Mouse (Mus musculus): ENCODE measurements at regions not wholly inside any gene's neighbourhood (a gene's known extent, or its start where the extent isn't known, plus 50 kb on each side); places are given as distances from the start of the nearest gene placed in this dataset.

- 61% methylated on average over 4 of the region's 4 CpGs for WGBS
- Histone ChIP-seq H3K4me2 (replicated peaks) (no peak overlapping the region), H3K27ac (no peak overlapping the region), H3K9me3 (no peaks in the 10 kb centered on the region), H3K4me1 (replicated peaks) (no peaks in the 10 kb centered on the region), H3K4me3 (replicated peaks) (no peak overlapping the region), H3K36me3 (no peaks in the 10 kb centered on the region), H3K9ac (no peak overlapping the region), H3K27me3 (replicated peaks) (no peaks in the 10 kb centered on the region)
- no peak for ATAC-seq
Measured at GRCm38 (mm10) chr1:169168033-169168432, 363.2 kb downstream of the Nuf2 start.

GRCm38 (mm10) chr1:169166041-169166850, 365.0 kb downstream of the Nuf2 start:
- Histone ChIP-seq H3K9ac (no peak overlapping the region), H3K4me1 (replicated peaks) (no peaks in the 10 kb centered on the region), H3K27me3 (replicated peaks) (no peaks in the 10 kb centered on the region), H3K36me3 (no peaks in the 10 kb centered on the region), H3K4me2 (replicated peaks) (no peak overlapping the region), H3K4me3 (replicated peaks) (no peak overlapping the region), H3K9me3 (no peaks in the 10 kb centered on the region), H3K27ac (no peak overlapping the region)
- ATAC-seq: no peak
- WGBS: 67% methylated on average over 5 of the region's 5 CpGs

- Histone ChIP-seq H3K4me3 (replicated peaks) (no peak overlapping the region), H3K36me3 (no peaks in the 10 kb centered on the region), H3K27me3 (replicated peaks) (no peaks in the 10 kb centered on the region), H3K27ac (no peak overlapping the region), H3K4me2 (replicated peaks) (no peak overlapping the region), H3K9me3 (no peaks in the 10 kb centered on the region), H3K4me1 (replicated peaks) (no peaks in the 10 kb centered on the region; the same call in 1 of the 2 replicates), H3K9ac (no peak overlapping the region)
- WGBS: 19% methylated on average over 6 of the region's 6 CpGs
- ATAC-seq: peak; percentile 79
Measured at GRCm38 (mm10) chr1:169160858-169161257, 370.4 kb downstream of the Nuf2 start.

- Histone ChIP-seq H3K27me3 (replicated peaks) (no peaks in the 10 kb centered on the region), H3K4me1 (replicated peaks) (no peaks in the 10 kb centered on the region; the same call in 1 of the 2 replicates), H3K9ac (no peak overlapping the region), H3K4me3 (replicated peaks) (no peak overlapping the region), H3K36me3 (no peaks in the 10 kb centered on the region), H3K27ac (no peak overlapping the region), H3K9me3 (no peaks in the 10 kb centered on the region), H3K4me2 (replicated peaks) (no peak overlapping the region)
- 66% methylated on average over 1 of the region's 1 CpGs for WGBS
- no peak for ATAC-seq
Measured at GRCm38 (mm10) chr1:169160220-169160619, 371.0 kb downstream of the Nuf2 start.

- no peaks in the 10 kb centered on the region for H3K27me3 ChIP-seq (replicated peaks)
- H3K4me3 ChIP-seq (replicated peaks): no peak overlapping the region
- H3K9me3 ChIP-seq: no peaks in the 10 kb centered on the region
- no peaks in the 10 kb centered on the region; the same call in 1 of the 2 replicates for H3K4me1 ChIP-seq (replicated peaks)
- H3K36me3 ChIP-seq: no peaks in the 10 kb centered on the region
- H3K27ac ChIP-seq: no peak overlapping the region
- H3K9ac ChIP-seq: no peak overlapping the region
- ATAC-seq: no peak
- H3K4me2 ChIP-seq (replicated peaks): no peak overlapping the region
Measured at GRCm38 (mm10) chr1:169159786-169160185, 371.5 kb downstream of the Nuf2 start.

- Histone ChIP-seq H3K4me1 (replicated peaks) (no peaks in the 10 kb centered on the region; the same call in 1 of the 2 replicates), H3K9ac (no peak overlapping the region), H3K27ac (no peak overlapping the region), H3K36me3 (no peaks in the 10 kb centered on the region), H3K27me3 (replicated peaks) (no peaks in the 10 kb centered on the region), H3K4me3 (replicated peaks) (no peak overlapping the region), H3K4me2 (replicated peaks) (no peak overlapping the region), H3K9me3 (no peaks in the 10 kb centered on the region)
- WGBS: 78% methylated on average over 3 of the region's 3 CpGs
- ATAC-seq: no peak
Measured at GRCm38 (mm10) chr1:169157496-169157895, 373.8 kb downstream of the Nuf2 start.

GRCm38 (mm10) chr1:169156875-169157274, 374.4 kb downstream of the Nuf2 start:
- Histone ChIP-seq H3K27me3 (replicated peaks) (no peaks in the 10 kb centered on the region), H3K9me3 (no peaks in the 10 kb centered on the region), H3K4me3 (replicated peaks) (no peak overlapping the region), H3K9ac (no peak overlapping the region), H3K4me1 (replicated peaks) (no peaks in the 10 kb centered on the region; the same call in 1 of the 2 replicates), H3K27ac (no peak overlapping the region), H3K4me2 (replicated peaks) (no peak overlapping the region), H3K36me3 (no peaks in the 10 kb centered on the region)
- WGBS: 86% methylated on average over 4 of the region's 4 CpGs
- no peak for ATAC-seq

- H3K27ac ChIP-seq: no peak overlapping the region
- H3K9me3 ChIP-seq: no peaks in the 10 kb centered on the region
- no peaks in the 10 kb centered on the region for H3K27me3 ChIP-seq (replicated peaks)
- no peak overlapping the region for H3K4me2 ChIP-seq (replicated peaks)
- no peaks in the 10 kb centered on the region for H3K36me3 ChIP-seq
- no peak overlapping the region for H3K9ac ChIP-seq
- no peaks in the 10 kb centered on the region; the same call in 1 of the 2 replicates for H3K4me1 ChIP-seq (replicated peaks)
- ATAC-seq: no peak
- 64% methylated on average over 14 of the region's 14 CpGs for WGBS
- H3K4me3 ChIP-seq (replicated peaks): no peak overlapping the region
Measured at GRCm38 (mm10) chr1:169155484-169156459, 375.5 kb downstream of the Nuf2 start.

- H3K4me1 ChIP-seq (replicated peaks): no peaks in the 10 kb centered on the region
- no peak overlapping the region for H3K27ac ChIP-seq
- H3K36me3 ChIP-seq: no peaks in the 10 kb centered on the region
- no peak for ATAC-seq
- no peak overlapping the region for H3K4me2 ChIP-seq (replicated peaks)
- H3K9ac ChIP-seq: no peak overlapping the region
- H3K9me3 ChIP-seq: no peaks in the 10 kb centered on the region
- no peak overlapping the region for H3K4me3 ChIP-seq (replicated peaks)
- 73% methylated on average over 3 of the region's 3 CpGs for WGBS
- H3K27me3 ChIP-seq (replicated peaks): no peaks in the 10 kb centered on the region
Measured at GRCm38 (mm10) chr1:169142216-169142615, 389.0 kb downstream of the Nuf2 start.

- 84% methylated on average over 3 of the region's 3 CpGs for WGBS
- no peak for ATAC-seq
- no peaks in the 10 kb centered on the region for H3K36me3 ChIP-seq
- H3K27me3 ChIP-seq (replicated peaks): no peaks in the 10 kb centered on the region
- H3K4me3 ChIP-seq (replicated peaks): no peak overlapping the region
- no peaks in the 10 kb centered on the region for H3K9me3 ChIP-seq
- H3K4me2 ChIP-seq (replicated peaks): no peak overlapping the region
- no peak overlapping the region for H3K9ac ChIP-seq
- H3K27ac ChIP-seq: no peak overlapping the region
- H3K4me1 ChIP-seq (replicated peaks): no peaks in the 10 kb centered on the region
Measured at GRCm38 (mm10) chr1:169140056-169140455, 391.2 kb downstream of the Nuf2 start.

GRCm38 (mm10) chr1:169139507-169139906, 391.8 kb downstream of the Nuf2 start:
- no peak overlapping the region for H3K4me3 ChIP-seq (replicated peaks)
- no peak for ATAC-seq
- no peaks in the 10 kb centered on the region for H3K4me1 ChIP-seq (replicated peaks)
- H3K36me3 ChIP-seq: no peaks in the 10 kb centered on the region
- no peaks in the 10 kb centered on the region for H3K27me3 ChIP-seq (replicated peaks)
- H3K9ac ChIP-seq: no peak overlapping the region
- no peak overlapping the region for H3K4me2 ChIP-seq (replicated peaks)
- H3K27ac ChIP-seq: no peak overlapping the region
- H3K9me3 ChIP-seq: no peaks in the 10 kb centered on the region
- WGBS: 67% methylated on average over 5 of the region's 5 CpGs

- ATAC-seq: no peak
Measured at GRCm38 (mm10) chr1:169139184-169139486, 392.1 kb downstream of the Nuf2 start.

More at GRCm38 (mm10) chr1:169139184-169139486, 392.1 kb downstream of the Nuf2 start:
- Histone ChIP-seq H3K9me3 (no peaks in the 10 kb centered on the region), H3K9ac (no peak overlapping the region), H3K4me2 (replicated peaks) (no peak overlapping the region), H3K36me3 (no peaks in the 10 kb centered on the region), H3K27me3 (replicated peaks) (no peaks in the 10 kb centered on the region), H3K27ac (no peak overlapping the region), H3K4me3 (replicated peaks) (no peak overlapping the region), H3K4me1 (replicated peaks) (no peaks in the 10 kb centered on the region)
- 64% methylated on average over 2 of the region's 2 CpGs for WGBS

Measured in intestine, embryonic 15.5 days (tissue).